Mouse (Mus musculus) liver (tissue): ENCODE measurements at regions not wholly inside any gene's neighbourhood (a gene's known extent, or its start where the extent isn't known, plus 50 kb on each side); places are given as distances from the start of the nearest gene placed in this dataset.
A peak's percentile ranks its signal among the peaks of the same experiment; 100 is the strongest.

Source experiments
- DNase-seq: peaks from one replicate; pipeline ENCODE4 v3.0.0-alpha.2; 2020; ENCODE audit warnings: mixed read lengths

DNA sequence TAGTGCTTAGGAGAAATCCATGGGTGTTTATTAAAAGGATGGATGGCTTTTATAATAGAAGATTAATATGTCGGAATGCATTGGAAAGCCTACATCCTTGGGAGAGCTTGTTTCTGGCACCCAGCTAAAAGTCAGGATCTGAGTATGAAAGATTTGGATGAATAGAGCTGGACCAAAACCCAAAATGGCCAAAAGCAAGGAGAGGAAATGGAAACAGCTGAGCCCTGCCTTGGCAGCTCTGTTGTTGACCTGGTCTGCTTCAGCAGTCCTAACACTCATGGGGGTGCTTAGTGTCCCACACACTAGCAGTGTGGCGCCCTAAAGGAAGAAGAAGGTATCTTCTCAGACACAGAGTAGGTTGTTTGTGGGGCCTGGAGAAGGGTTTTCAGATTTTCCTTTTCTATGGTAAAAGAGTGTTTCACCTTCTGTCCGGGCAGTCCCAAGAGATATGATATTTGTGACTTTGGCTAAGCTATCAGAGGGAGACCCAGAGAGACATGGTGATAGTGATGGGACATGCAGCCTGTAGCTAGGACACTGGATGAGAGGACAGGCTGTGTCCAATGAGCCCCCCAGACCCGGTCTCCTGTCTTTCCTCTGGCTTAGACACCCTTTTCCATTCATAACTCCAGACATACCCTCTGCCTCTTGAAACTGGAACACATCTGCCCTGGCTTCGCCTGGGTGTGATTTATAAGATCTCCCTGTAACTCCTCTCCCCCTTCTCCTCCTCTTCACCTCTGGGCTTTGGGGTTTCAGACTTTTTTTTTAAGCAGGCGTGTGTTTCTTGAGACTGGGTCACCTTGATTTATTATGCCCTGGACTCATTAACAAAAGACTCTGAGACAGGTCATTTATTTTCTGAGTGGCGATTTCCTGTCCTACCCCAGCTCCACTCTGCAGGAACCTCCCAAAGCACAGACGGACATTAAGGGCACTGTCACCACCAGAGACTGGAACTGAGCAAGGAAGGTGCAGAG, 70.9 kb upstream of the Boc start:
- no peak for DNase-seq

- DNase-seq = no peak
Measured at GRCm38 (mm10) chr16:44625871-44626293, 67.2 kb upstream of the Boc start.

GRCm38 (mm10) chr16:44625108-44625616, 66.5 kb upstream of the Boc start:
- no peak for DNase-seq

DNA sequence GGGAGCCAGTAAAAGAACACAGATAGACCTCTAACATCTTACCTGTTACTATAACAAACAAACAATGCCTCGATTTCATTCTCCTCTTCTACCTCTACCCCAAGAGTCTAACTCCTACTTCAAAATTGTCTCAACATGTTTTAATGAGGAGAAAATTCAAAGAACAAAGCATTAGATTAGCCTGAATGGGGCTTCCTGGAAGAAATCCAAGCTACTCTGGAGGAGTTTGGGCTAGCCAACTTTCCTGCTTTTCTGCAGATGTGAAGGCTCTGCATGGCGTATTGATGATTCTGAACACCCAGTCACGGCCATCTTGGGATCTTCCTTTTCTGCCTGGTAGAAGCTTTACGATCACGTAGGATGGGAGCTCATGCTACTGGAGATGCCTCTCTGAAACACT, 62.9 kb upstream of the Boc start:
- DNase-seq = no peak

GRCm38 (mm10) chr16:44620536-44620935, 61.8 kb upstream of the Boc start:
- no peak for DNase-seq

DNA sequence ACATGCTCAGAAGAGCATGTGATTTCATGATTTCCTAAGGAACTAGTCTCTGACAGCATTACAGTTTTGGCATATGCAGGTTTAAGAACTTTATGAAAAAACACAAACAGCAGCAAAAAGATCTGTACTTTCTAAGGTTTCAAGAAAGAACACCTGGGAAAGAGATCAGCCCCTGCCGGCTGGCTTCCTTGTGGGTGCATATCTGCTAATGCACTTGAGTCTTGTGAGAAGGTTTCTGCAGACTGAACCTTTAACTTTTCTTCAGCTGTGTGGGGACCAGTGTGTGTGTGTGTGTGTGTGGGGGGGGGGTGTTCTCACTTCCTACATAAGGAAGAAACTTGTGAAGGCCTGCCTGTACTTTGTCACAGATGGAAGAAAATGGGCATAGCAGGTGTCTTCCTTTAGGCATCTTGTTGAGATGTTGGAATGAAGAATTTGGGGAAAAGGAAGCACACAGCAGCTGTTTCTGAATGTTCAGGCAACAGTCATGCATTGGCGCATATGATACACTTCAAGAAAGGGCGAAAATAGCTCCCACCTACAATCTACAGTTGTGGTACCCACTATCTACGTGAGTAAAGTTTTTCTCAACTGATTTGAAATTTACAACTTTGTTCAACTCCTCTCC, 60.9 kb upstream of the Boc start:
- DNase-seq = no peak

GRCm38 (mm10) chr16:44617041-44617440, 58.3 kb upstream of the Boc start:
- no peak for DNase-seq

DNA sequence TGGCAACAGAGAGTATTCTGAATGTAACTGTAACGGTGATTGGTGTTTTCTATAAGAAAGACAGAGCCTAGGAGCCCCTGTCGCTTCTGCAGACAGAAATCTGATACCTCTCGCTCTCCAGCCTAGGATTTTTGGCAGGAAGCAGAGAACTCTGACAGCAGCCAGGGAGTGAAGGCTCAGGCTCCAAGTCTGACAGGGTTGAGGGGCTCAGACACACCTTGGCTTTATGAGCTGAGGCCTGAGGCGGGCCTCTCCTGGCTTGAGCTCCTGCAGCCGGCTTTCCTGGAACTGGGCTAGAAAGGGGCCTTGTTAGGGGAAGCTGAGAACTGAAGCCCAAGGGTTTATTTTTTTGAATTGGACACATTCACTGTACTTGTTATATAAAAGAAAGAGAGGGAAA, 57.7 kb upstream of the Boc start:
- DNase-seq = peak; percentile 36

GRCm38 (mm10) chr16:44615878-44616206, 57.1 kb upstream of the Boc start:
- DNase-seq = no peak

- no peak for DNase-seq
Measured at GRCm38 (mm10) chr16:44615172-44615877, 56.6 kb upstream of the Boc start.

DNA sequence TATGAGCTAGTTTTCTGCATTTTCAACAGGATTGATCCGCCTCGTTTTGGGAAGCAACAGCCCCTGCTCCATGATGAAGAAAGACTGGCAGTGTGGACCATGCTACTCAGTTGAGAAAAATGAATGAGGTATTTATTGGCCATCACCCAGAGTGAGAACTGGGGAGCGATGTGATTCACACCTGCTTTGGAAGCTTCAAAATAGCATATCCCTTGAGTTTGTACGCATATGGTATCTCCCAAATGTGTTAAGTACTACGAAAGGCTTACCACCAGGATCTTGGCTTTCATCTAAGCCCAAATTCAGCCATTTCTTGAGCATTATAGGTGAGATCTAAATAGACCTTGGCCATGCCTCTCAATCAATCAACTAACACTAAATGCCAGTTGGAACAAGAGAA, 55.5 kb upstream of the Boc start:
- no peak for DNase-seq

- DNase-seq = no peak
Measured at GRCm38 (mm10) chr16:44612676-44613075, 54.0 kb upstream of the Boc start.

DNA sequence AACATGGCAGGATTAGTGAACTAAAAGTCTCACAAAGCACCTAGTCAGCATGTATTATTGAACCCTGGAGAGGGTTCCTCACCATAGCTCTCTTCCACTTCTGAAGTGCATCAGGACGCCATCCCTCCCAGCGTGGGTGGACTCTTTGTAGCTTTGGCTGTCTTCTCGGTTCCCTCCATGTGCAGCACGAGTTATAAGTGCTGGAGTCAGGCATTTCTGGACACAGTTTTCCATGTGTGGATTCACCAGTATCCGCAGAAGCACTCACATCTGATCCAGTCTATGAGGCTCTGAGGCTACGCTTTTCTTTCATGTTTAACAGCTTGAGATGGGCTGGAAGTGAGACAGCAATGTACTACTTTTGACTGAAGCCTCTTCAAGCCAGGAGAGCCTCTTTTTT, 52.8 kb upstream of the Boc start:
- DNase-seq = no peak

DNA sequence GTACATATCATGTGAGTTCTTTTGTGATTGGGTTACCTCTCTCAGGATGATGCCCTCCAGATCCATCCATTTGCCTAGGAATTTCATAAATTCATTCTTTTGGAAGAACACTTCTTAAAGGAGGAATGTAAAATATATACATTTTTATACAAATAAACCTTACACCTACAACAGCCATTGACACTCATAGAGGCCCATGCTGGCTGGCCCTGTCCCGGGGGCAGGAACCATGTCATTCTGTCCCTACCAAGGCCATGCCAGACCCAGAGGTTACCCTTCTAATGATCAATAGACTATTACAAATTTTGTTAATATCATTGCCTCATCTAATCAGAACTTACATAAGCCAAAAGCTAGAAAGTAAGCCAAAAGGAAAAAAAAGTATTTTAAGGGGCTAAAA, 49.9 kb upstream of the Boc start:
- no peak for DNase-seq
